Mouse (Mus musculus) ZHBTc4 (cell line): Measurements from ENCODE around the gene Gng12.

Experiments
- DNase-seq: peaks from one replicate; pipeline ENCODE4 v3.0.0-alpha.2; 2011; ENCODE audit warnings: low read depth, low spot score

The Gng12 gene

DNA sequence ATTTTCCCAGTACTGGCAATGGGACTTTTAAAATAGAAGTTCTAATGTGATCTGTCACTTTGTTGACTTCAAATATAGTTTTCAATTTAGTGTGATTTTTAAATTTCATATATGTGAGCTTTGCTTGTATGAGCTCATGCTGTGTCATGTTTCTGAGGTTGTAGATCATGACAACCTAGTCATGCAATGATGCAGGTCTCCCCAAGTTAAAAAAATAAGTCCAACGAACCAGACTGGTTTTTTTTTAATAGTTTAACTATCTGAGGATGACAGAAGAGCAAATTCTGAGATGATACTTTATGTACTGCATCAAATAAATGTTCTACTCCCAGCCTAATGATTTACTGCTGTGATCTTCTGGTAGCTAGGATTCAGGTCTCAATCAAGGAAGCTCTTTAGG is 153.9 kb downstream of the Gng12 start:
- no peak for DNase-seq

DNA sequence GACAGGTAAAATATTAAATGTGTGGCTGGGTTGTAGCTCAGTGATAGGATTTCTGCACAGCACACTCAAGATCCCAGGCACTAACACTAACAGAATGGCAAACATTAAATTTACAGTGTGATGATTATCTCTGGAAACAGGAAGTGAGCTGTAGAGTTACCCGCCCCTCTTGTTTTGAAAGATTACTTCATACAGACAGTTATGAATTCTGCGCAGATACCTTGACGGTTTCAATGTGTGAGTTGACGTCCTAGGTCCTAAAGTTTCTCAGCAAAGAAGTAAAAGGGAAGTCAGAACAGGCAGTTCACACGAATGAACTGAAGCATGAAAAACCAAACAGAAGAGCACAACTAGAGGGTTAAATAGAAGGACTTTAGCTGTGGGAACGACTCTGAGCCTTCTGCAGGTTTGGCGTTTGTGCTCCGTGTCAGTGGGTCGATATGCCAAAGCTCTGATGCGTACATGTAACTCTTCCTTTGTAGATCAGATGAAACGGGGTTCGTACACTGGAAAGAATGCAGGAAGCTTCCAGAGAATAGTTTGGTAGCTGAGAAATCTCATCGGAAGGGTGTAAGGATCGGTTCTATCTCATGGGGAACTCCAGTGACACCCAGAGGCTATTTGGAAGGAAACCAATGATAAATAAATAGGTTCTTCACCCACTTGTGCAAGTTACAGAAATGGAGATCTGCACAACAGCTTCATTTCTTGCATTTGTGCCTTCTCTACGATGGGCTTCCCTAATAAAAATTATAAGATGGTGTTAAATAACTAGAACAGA is 160.1 kb downstream of the Gng12 start:
- DNase-seq: no peak

DNA sequence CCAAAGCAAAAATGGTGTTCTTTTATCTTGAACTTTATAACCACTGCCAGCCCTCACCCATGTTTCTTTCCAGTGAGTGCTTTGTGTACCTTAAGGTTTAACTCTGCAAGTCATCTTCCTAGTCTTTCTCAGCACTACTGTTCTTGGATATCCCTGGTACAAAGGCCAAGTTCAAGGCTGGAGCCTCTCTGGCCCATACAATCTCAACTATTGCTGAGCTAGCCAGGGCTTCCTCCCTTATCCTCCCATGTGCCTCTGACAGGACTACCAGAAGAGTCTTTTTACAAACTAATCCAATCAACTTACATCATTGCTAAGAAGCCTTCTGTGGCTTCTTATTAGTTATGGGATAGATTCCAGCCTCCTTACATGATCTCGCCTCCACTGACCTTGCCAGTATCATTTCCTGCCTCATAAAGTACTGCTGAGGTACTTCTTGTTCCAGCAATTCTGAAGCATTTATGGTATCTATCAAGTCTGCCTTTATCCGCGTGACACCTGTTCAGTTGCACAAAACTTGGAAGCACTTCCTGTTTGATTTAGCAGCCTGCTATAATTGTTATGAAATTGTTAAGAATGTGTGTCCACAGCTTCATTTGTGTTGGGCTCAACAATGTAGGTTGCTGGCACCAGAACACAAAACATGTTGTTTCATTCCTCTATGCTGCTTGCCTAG is 160.8 kb downstream of the Gng12 start:
- DNase-seq: no peak

DNA sequence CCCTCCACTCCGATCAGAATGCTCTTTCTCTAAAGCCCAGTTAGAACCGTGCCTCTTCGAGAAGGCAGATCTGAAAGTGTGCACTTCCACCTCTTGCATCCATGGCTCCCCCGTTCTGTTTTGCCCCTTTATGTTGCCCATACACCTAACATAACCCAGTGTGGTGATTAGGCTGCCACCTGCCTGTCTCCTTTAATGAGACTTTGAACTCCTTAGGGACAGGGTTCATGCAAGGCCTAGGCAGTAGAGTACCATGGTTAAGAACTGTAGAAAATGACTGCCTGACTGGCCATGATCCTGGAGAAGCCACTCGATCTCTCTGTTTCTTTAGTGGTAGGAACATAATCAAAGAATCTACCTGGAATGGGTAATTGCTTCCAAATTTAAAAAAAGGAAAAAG is 161.4 kb downstream of the Gng12 start:
- no peak for DNase-seq

DNA sequence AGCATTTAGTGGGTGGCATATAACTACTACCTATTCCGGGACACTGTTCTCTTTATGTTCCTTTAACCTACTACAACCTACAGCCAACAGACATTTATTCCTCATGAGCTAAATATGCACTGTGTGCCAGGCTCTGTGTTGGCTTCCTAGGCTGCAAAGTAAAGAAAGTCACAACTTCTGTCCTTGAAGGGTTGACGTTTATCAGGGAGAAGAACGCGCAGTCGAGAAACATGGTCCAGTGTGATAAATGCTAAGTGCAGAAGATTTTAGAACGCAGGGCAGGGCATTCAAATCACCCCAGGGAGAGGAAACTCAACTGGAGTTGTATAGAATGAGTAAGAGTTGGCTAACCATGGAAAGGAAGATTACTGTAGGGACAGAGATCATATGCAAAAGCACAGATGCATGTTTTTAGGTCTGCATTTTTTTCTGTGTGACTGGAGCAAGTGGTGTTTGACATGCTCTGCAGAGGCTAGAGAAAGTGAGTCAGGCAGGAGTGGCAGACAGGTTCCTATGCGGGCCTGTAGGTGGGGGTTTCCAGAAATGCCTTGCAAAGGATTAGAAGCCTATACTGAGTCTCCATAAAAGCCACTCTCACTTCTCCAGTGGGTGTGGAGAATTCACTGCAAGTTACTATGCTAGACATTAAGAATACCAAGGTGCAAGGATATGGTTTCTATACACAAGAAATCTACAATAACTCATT is 161.9 kb downstream of the Gng12 start:
- no peak for DNase-seq

DNA sequence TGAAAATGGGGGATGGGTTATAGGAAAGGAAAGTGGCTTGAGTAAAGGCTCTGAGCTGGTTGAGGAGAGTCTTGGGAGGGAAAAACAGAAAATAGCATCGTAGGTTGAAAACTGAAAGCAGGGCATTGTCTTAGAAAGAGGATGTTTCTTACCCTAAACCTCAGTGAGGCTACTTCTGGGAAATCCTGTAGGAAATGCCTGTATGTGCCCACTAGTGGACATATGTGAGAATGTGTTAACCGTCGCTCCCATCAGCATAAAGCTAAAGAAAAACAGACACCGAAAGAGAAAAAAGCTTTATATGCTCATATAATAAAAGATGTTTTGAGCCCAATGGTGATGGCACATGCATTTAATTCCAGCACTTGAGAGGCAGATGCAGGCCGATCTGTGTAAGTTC is 163.9 kb downstream of the Gng12 start:
- peak; percentile 18 for DNase-seq

DNA sequence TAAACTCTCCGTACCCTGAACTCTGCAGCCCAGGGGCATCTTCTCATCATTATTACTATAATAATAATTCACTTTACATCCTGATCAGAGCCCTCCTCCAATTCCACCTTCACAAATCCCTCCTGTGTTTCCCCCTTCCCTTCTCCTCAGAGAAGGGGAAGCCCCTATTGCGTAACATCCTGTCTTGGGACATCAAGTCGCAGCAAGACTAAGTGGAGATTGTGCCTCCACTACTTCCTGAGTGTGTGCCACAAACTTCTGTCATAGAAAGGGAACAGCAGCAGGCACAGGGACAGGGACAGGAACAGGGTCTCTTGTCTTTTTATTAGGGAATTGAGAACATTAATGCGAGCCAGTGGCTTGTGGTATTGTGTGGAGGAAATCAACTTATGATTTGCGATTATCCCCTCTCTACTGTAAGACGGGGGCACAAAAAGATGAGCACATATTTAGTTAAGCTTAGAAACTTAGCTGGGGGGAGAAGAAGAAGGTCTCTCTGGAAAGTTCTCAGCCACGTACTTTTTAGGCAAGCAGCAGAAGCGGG is 173.1 kb downstream of the Gng12 start:
- DNase-seq: no peak

DNA sequence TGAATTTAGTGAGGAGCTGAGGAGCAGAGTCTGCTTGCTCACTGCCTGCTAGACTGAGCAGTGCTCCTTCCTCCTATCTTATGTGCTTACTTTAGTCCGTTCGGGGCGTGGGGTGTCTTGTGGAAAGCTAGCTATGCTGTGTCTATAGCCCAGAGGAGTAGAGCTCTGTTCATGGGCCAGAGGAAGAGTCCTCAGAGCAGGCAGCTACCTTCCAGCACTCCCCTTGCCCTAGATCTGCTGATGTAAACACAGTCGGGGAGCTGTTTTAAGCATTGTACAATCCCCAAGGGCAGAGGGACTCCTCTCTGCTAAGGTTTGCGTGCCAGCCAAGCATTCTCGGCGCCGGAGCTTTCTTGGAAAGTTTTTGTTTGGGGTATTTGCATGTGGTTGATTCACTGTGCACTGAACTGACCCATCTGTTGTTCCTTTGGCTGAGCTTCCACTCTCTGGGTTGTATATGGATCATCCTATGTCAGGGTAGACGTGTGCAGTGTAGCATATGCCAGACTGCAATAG is 173.7 kb downstream of the Gng12 start:
- peak; percentile 11 for DNase-seq
